ENCODE assay signal across 9 mouse cellular contexts in genomic region chr8:70561809-70562535, GRCm38 (mm10). TPM values are rescaled to one million over a fixed set of nuclear protein-coding genes. Genes with fewer than 3 reads are reported as not detected.
DNase-seq lines count a peak whose midpoint lies in the region; ATAC-seq lines count a peak whose summit lies in the region.
"Had no signal": no experiment of that assay in that cellular context is flagged by ENCODE, and none has a peak within 500 bp of the region (broad histone marks: within the 10 kb centered on the region; RNA-seq: fewer than 3 reads in every experiment).

No protein-coding gene starts in this region.

- 0 out of 2 replicates have a peak, but pooled peaks have one; percentile 11 for ATAC-seq in liver, embryonic 12.5 days
- ATAC-seq in stomach, embryonic 15.5 days (ENCODE audit: insufficient read depth, low FRiP score, low read depth): no peak
- no peak for ATAC-seq in hindbrain, embryonic 13.5 days (ENCODE audit: low FRiP score)

- intact Hi-C loops in left cerebral cortex, postnatal 4 days (cut with DNase I): no loop called here

- 0 out of 2 replicates have a peak, but pooled peaks cover 6% of the 10 kb centered on the region for H3K36me3 ChIP-seq in liver, embryonic 12.5 days
- 0 out of 2 replicates have a peak, but pooled peaks cover under 1% of the 10 kb centered on the region for H3K36me3 ChIP-seq in stomach, embryonic 15.5 days
- no peaks in the 10 kb centered on the region for H3K36me3 ChIP-seq in hindbrain, embryonic 13.5 days

- H3K9ac ChIP-seq in liver, embryonic 12.5 days: no peak overlapping the region; the same call in 1 of the 2 replicates
- H3K9ac ChIP-seq in stomach, embryonic 15.5 days: no peak overlapping the region
- H3K9ac ChIP-seq in hindbrain, embryonic 13.5 days: no peak overlapping the region
- H3K9ac ChIP-seq: embryonic facial prominence, embryonic 15.5 days had no signal

- H3K4me1 ChIP-seq in liver, embryonic 12.5 days: peaks cover 92% of the 10 kb centered on the region
- peaks cover 48% of the 10 kb centered on the region for H3K4me1 ChIP-seq in stomach, embryonic 15.5 days
- peaks cover 32% of the 10 kb centered on the region for H3K4me1 ChIP-seq in hindbrain, embryonic 13.5 days (replicated peaks)

- no peaks in the 10 kb centered on the region for H3K9me3 ChIP-seq in liver, embryonic 12.5 days (replicated peaks)
- no peaks in the 10 kb centered on the region for H3K9me3 ChIP-seq in stomach, embryonic 15.5 days
- H3K9me3 ChIP-seq in hindbrain, embryonic 13.5 days: no peaks in the 10 kb centered on the region
- H3K9me3 ChIP-seq: embryonic facial prominence, embryonic 15.5 days had no signal

- no peaks in the 10 kb centered on the region for H3K27me3 ChIP-seq in liver, embryonic 12.5 days (replicated peaks)
- H3K27me3 ChIP-seq in stomach, embryonic 15.5 days (replicated peaks): no peaks in the 10 kb centered on the region
- no peaks in the 10 kb centered on the region for H3K27me3 ChIP-seq in hindbrain, embryonic 13.5 days
- H3K27me3 ChIP-seq: embryonic facial prominence, embryonic 15.5 days had no signal

- 58% methylated on average over 7 of the region's 7 CpGs for WGBS in liver, embryonic 12.5 days (ENCODE audit: insufficient replicate concordance)
- 59% methylated on average over 7 of the region's 7 CpGs for WGBS in stomach, embryonic 15.5 days
- WGBS in hindbrain, embryonic 13.5 days: 81% methylated on average over 7 of the region's 7 CpGs

- H3K4me2 ChIP-seq in liver, embryonic 12.5 days: no peak overlapping the region
- no peak overlapping the region for H3K4me2 ChIP-seq in stomach, embryonic 15.5 days
- no peak overlapping the region for H3K4me2 ChIP-seq in hindbrain, embryonic 13.5 days
- H3K4me2 ChIP-seq: embryonic facial prominence, embryonic 15.5 days had no signal

- H3K4me3 ChIP-seq in liver, embryonic 12.5 days: no peak overlapping the region
- H3K4me3 ChIP-seq in stomach, embryonic 15.5 days (replicated peaks): no peak overlapping the region
- no peak overlapping the region for H3K4me3 ChIP-seq in hindbrain, embryonic 13.5 days
- H3K4me3 ChIP-seq: embryonic facial prominence, embryonic 15.5 days had no signal

- H3K27ac ChIP-seq in liver, embryonic 12.5 days: peak overlapping the region; percentile 52
- H3K27ac ChIP-seq in stomach, embryonic 15.5 days: peak overlapping the region; percentile 62; the same call in 1 of the 2 replicates
- no peak overlapping the region for H3K27ac ChIP-seq in hindbrain, embryonic 13.5 days

- DNase-seq in adrenal gland, adult 2 months: peak; percentile 87
- no peak for DNase-seq in adrenal gland, adult 18-20 months (ENCODE audit: low spot score in 2 of 2)
- peak; percentile 67 for DNase-seq in 3134 (ENCODE audit: extremely low read depth, insufficient read length, low spot score)
- DNase-seq in gastrocnemius, postnatal 25 days: peak; percentile 77
- no peak for DNase-seq in left cerebral cortex, postnatal 4 days

RNA-seq across cellular contexts. Expression of gene Ell, which starts 22.7 kb away (rescaled TPM):
- 10 to 100 TPM; 26.1 to 29.6 TPM for total RNA-seq in adrenal gland, adult 2 months (2021)
- 31.1 and 36.1 TPM in 2 replicates for polyA plus RNA-seq in adrenal gland, adult 2 months (2012; rRNA removed)
- total RNA-seq in adrenal gland, adult 18-20 months (2021): 10 to 100 TPM; 23.1 to 26.6 TPM
- total RNA-seq in gastrocnemius, postnatal 25 days (2021): 10 to 100 TPM in 1 of 2 experiments, 1 to 10 TPM in 1; 8.1 to 19.3 TPM
- 13.1 TPM in 2 replicates for polyA plus RNA-seq in liver, embryonic 12.5 days (2016; fragmentation: Nextera tagmentation; extraction: Ambion mirVana)
- polyA plus RNA-seq in stomach, embryonic 15.5 days (2015; fragmentation: Nextera tagmentation; extraction: Ambion mirVana): 16.1 and 17.7 TPM in 2 replicates
- 16.3 and 17.2 TPM in 2 replicates for polyA plus RNA-seq in hindbrain, embryonic 13.5 days (2015; fragmentation: Nextera tagmentation; extraction: Ambion mirVana)
- 10 to 100 TPM; 17.7 to 20.0 TPM for total RNA-seq in left cerebral cortex, postnatal 4 days (2021)

RNA-seq across cellular contexts. Expression of gene Isyna1, which starts 32.2 kb away (rescaled TPM):
- 100 to 1,000 TPM; 103 to 199 TPM for total RNA-seq in adrenal gland, adult 2 months (2021)
- polyA plus RNA-seq in adrenal gland, adult 2 months (2012; rRNA removed): 344 and 376 TPM in 2 replicates
- 100 to 1,000 TPM; 115 to 165 TPM for total RNA-seq in adrenal gland, adult 18-20 months (2021)
- total RNA-seq in gastrocnemius, postnatal 25 days (2021): 10 to 100 TPM in 1 of 2 experiments, 1 to 10 TPM in 1; 4.7 to 10.3 TPM
- polyA plus RNA-seq in liver, embryonic 12.5 days (2016; fragmentation: Nextera tagmentation; extraction: Ambion mirVana): 114 and 115 TPM in 2 replicates
- polyA plus RNA-seq in stomach, embryonic 15.5 days (2015; fragmentation: Nextera tagmentation; extraction: Ambion mirVana): 127 and 133 TPM in 2 replicates
- polyA plus RNA-seq in hindbrain, embryonic 13.5 days (2015; fragmentation: Nextera tagmentation; extraction: Ambion mirVana): 121 and 125 TPM in 2 replicates
- total RNA-seq in left cerebral cortex, postnatal 4 days (2021): 10 to 100 TPM; 87.9 to 88.5 TPM

RNA-seq across cellular contexts. Expression of gene Kxd1, which starts 34.2 kb away (rescaled TPM):
- total RNA-seq in adrenal gland, adult 2 months (2021): 10 to 100 TPM; 75.9 to 82.8 TPM
- polyA plus RNA-seq in adrenal gland, adult 2 months (2012; rRNA removed): 83.0 and 87.3 TPM in 2 replicates
- 10 to 100 TPM; 68.1 to 76.3 TPM for total RNA-seq in adrenal gland, adult 18-20 months (2021)
- 10 to 100 TPM; 70.9 to 71.9 TPM for total RNA-seq in gastrocnemius, postnatal 25 days (2021)
- 44.7 and 45.0 TPM in 2 replicates for polyA plus RNA-seq in liver, embryonic 12.5 days (2016; fragmentation: Nextera tagmentation; extraction: Ambion mirVana)
- 58.5 and 60.1 TPM in 2 replicates for polyA plus RNA-seq in stomach, embryonic 15.5 days (2015; fragmentation: Nextera tagmentation; extraction: Ambion mirVana)
- 47.7 and 50.5 TPM in 2 replicates for polyA plus RNA-seq in hindbrain, embryonic 13.5 days (2015; fragmentation: Nextera tagmentation; extraction: Ambion mirVana)
- total RNA-seq in left cerebral cortex, postnatal 4 days (2021): 10 to 100 TPM; 31.9 to 33.0 TPM

RNA-seq across cellular contexts. Expression of gene Fkbp8, which starts 34.4 kb away (rescaled TPM):
- 100 to 1,000 TPM; 269 to 287 TPM for total RNA-seq in adrenal gland, adult 2 months (2021)
- polyA plus RNA-seq in adrenal gland, adult 2 months (2012; rRNA removed): 602 and 610 TPM in 2 replicates
- total RNA-seq in adrenal gland, adult 18-20 months (2021): 100 to 1,000 TPM; 257 to 332 TPM
- total RNA-seq in gastrocnemius, postnatal 25 days (2021): 100 to 1,000 TPM; 100 to 104 TPM
- polyA plus RNA-seq in liver, embryonic 12.5 days (2016; fragmentation: Nextera tagmentation; extraction: Ambion mirVana): 223 and 224 TPM in 2 replicates
- polyA plus RNA-seq in stomach, embryonic 15.5 days (2015; fragmentation: Nextera tagmentation; extraction: Ambion mirVana): 292 and 304 TPM in 2 replicates
- polyA plus RNA-seq in hindbrain, embryonic 13.5 days (2015; fragmentation: Nextera tagmentation; extraction: Ambion mirVana): 385 and 391 TPM in 2 replicates
- 100 to 1,000 TPM; 311 to 344 TPM for total RNA-seq in left cerebral cortex, postnatal 4 days (2021)

RNA-seq across cellular contexts. Expression of gene Ssbp4, which starts 46.7 kb away (rescaled TPM):
- total RNA-seq in adrenal gland, adult 2 months (2021): 100 to 1,000 TPM in 1 of 2 experiments, 10 to 100 TPM in 1; 76.2 to 110 TPM
- polyA plus RNA-seq in adrenal gland, adult 2 months (2012; rRNA removed): 476 and 593 TPM in 2 replicates
- total RNA-seq in adrenal gland, adult 18-20 months (2021): 10 to 100 TPM; 78.5 to 86.9 TPM
- 10 to 100 TPM; 15.4 to 20.0 TPM for total RNA-seq in gastrocnemius, postnatal 25 days (2021)
- 96.4 and 98.0 TPM in 2 replicates for polyA plus RNA-seq in liver, embryonic 12.5 days (2016; fragmentation: Nextera tagmentation; extraction: Ambion mirVana)
- polyA plus RNA-seq in stomach, embryonic 15.5 days (2015; fragmentation: Nextera tagmentation; extraction: Ambion mirVana): 104 and 117 TPM in 2 replicates
- 122 and 132 TPM in 2 replicates for polyA plus RNA-seq in hindbrain, embryonic 13.5 days (2015; fragmentation: Nextera tagmentation; extraction: Ambion mirVana)
- total RNA-seq in left cerebral cortex, postnatal 4 days (2021): 100 to 1,000 TPM; 156 to 193 TPM

Comparison
In these comparisons a context has a peak if more than half of its experiments do, and no peak if none do; other contexts are left out.
1. DNase-seq: peak in adrenal gland, adult 2 months (single experiment), 3134 (single experiment) and gastrocnemius, postnatal 25 days (single experiment); none in adrenal gland, adult 18-20 months (0 of 2) and left cerebral cortex, postnatal 4 days (single experiment).
2. RNA of gene Isyna1, which starts 32.2 kb away (total RNA-seq): 103 to 199 TPM in adrenal gland, adult 2 months, 115 to 165 TPM in adrenal gland, adult 18-20 months and 87.9 to 88.5 TPM in left cerebral cortex, postnatal 4 days; 4.7 to 10.3 TPM in gastrocnemius, postnatal 25 days; every median in the first group is over 4 times any median in the second.